Mouse (Mus musculus) bone marrow, adult 2 months (tissue): ENCODE results near the gene Gm45713. TPM values are rescaled to one million over a fixed set of nuclear protein-coding genes. Genes with fewer than 3 reads are reported as not detected.

ENCODE experiments used
- H3K27ac ChIP-seq: fragments of 200-500 bp; 2 replicates; pipeline ENCODE4 v1.5.1; 2012; ENCODE audit warnings: low read depth, mild to moderate bottlenecking, control low read depth, inconsistent platforms, low read length; ENCODE audit not compliant: control insufficient read depth, poor library complexity, insufficient read depth
- H3K4me1 ChIP-seq: fragments of 200-500 bp; 2 replicates; pipeline ENCODE4 v1.6.1; 2011; ENCODE audit warnings: low read length; ENCODE audit not compliant: control insufficient read depth, insufficient read depth
- H3K4me3 ChIP-seq: fragments of 200-500 bp; replicated peaks from 2 replicates; pipeline ENCODE3; 2011; ENCODE audit warnings: mild to moderate bottlenecking, low read depth, low read length, control low read depth; ENCODE audit not compliant: control insufficient read depth
- CTCF ChIP-seq: fragments of 200-500 bp; IDR thresholded peaks from 2 replicates; pipeline ENCODE4 v1.5.1; 2011; ENCODE audit warnings: low read length, control low read depth; ENCODE audit not compliant: control insufficient read depth, insufficient read depth
- POLR2A ChIP-seq: fragments of 200-500 bp; IDR thresholded peaks from 2 replicates; pipeline ENCODE4 v1.6.1; 2011; ENCODE audit warnings: low read depth, mild to moderate bottlenecking, control low read depth, low read length, borderline replicate concordance; ENCODE audit not compliant: control insufficient read depth
- WGBS: fragments of 180-500 bp; shearing (Covaris S2); methylation state at CpG from one replicate; pipeline ENCODE4 v1.1.7; 2018; 5-methylcytosine and 5-hydroxymethylcytosine counted together
- polyA plus RNA-seq: library from polyadenylated mRNA; stranded (reverse); fragments of >200 nt; gene quantifications from 2 replicates; pipeline ENCODE4 v1.2.4, GENCODE M21; 2011; ENCODE audit warnings: low replicate concordance; ENCODE audit not compliant: missing spikeins, insufficient read depth, insufficient read length

Gm45713 gene
- polyA plus RNA-seq, 1 experiment = not detected

DNA sequence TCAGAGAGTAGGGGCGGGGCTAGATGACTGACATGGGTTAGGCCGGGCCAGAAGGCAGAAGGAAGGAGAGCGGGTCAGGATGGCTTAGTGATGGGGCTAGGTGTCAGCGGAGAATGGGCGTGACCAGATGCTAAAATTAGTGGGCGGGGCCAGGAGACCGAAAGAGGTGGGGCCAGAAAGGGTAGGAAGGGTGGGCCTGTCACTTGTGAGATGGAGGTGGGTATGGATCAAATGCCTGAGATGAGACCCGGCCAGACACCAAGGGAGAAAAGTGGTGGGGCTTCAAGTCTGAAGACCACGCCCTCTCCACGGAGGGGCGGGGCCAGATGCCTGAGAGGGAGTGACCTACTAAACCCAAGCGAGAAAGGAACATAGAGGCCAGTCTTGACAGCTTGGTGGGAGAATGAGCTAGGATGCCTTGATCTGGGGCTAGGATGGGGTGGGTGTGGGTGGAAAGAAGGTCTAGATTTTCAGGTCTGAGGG is 1.4 kb downstream of the Gm45713 start:
- Histone ChIP-seq H3K4me3 (no peak overlapping the region), H3K4me1 (peaks cover 5% of the 10 kb centered on the region; the same call in 1 of the 2 replicates), H3K27ac (no peak overlapping the region)
- 18% methylated on average over 12 of the region's 12 CpGs for WGBS
- TF ChIP-seq CTCF = no peak
- TF ChIP-seq POLR2A = no peak

DNA sequence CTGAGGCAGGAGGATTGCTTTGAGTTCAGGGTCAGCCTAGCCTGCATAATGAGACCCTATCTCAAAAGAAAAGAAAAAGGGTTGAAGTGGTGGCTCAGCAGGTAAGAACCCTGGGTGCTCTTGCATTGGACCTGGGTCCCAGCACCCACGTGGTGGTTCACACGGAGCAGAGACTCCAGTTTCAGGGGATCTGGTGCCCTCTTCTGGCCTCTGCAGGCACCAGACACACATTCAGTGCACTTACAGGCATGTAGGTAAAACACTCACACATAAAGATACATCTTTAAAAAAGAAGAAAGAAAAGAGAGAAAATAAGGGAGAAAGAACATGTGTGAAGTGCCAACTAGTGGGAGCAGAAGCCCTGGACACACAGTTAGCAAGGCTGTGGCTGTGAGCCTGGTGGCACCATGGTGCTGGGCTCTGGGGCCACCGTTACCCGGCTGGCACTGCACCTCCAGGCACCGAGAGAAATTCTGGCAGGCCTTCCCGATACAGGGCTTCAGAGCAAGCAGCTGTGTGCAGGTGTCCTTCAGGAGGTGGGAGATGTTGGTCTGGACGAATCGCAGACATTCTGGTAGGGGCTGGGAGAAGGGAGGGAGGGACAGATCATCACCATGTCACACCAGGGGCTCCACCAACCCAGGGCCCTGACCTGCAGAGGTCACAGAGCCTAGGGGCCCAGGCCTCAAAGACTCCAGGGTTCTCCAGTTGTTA is 2.4 kb downstream of the Gm45713 start:
- Histone ChIP-seq H3K4me3 (no peak overlapping the region), H3K27ac (no peak overlapping the region), H3K4me1 (peaks cover 5% of the 10 kb centered on the region; the same call in 1 of the 2 replicates)
- 86% methylated on average over 8 of the region's 8 CpGs for WGBS
- TF ChIP-seq CTCF = peak; percentile 23; the same call in 1 of the 2 replicates
- no peak for TF ChIP-seq POLR2A

- Histone ChIP-seq H3K27ac (no peak overlapping the region), H3K4me1 (peaks cover 4% of the 10 kb centered on the region; the same call in 1 of the 2 replicates), H3K4me3 (no peak overlapping the region)
- WGBS = 91% methylated on average over 11 of the region's 11 CpGs
- TF ChIP-seq CTCF (no peak), POLR2A (no peak)
Observed at GRCm38 (mm10) chr7:45131850-45132249, 4.2 kb downstream of the Gm45713 start.

DNA sequence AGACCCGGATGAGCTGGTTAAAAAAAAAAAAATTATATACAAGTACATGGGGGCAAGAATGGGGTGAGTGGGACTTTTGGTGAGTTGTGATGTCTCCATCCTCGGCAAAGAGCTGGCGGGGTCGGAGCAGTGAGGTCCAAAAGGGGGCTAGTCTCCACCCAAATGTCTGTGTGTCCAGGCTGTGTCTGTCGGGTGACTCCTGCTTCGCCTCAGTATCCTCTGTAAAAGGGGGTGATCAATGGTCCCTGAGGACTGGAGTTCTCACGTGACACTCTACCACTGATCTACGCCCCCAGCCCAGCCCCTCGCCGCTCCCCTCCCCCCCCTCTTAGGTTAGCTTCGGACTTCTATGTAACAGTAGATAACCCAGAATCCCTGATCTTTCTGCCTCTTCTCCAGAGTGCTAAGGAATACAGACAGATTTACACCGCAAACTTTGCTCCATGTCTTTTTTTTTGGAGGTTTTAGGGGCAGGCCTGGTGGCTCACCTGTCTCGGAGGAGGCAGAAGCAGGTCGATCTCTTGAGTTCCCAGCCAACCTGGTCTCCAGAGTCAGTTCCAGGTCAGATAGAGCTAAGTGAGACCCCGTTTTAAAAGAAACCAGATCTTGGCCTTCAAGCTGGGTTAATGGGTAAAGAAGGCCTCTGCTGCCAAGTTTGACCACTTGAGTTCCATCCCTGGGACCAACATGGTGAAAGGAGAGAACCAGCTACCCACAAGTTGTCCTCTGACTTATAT is 6.1 kb downstream of the Gm45713 start:
- H3K27ac ChIP-seq = no peak overlapping the region; the same call in 1 of the 2 replicates
- WGBS = 69% methylated on average over 15 of the region's 15 CpGs
- H3K4me1 ChIP-seq = peaks cover 3% of the 10 kb centered on the region; the same call in 1 of the 2 replicates
- peak overlapping the region; percentile 9 for H3K4me3 ChIP-seq
- no peak for TF ChIP-seq POLR2A
- no peak for TF ChIP-seq CTCF

DNA sequence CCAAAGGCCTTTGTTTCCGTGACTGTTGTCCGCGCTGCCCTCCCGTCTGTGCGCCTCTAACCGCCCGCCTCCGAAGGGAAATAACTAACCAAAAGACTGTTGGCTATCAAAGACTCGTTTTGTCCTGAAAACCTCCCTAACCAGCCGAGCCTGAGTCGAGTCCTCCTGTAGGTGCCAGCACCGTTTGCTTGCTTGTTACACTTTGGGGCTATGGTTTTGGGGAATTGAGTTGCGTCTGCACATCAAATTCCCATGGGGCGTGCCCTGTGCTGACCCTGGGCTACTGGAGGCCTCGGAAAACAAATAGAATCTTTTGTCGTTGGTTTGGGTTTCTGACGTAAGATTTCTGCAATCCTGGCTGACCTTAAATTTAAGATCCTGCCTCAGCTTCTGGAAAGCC is 6.7 kb downstream of the Gm45713 start:
- H3K27ac ChIP-seq = peak overlapping the region; percentile 77
- peak overlapping the region; percentile 85 for H3K4me3 ChIP-seq
- H3K4me1 ChIP-seq = peaks cover 6% of the 10 kb centered on the region; the same call in 1 of the 2 replicates
- TF ChIP-seq POLR2A (no peak), CTCF (no peak)
- under 1% methylated on average over 17 of the region's 17 CpGs for WGBS

DNA sequence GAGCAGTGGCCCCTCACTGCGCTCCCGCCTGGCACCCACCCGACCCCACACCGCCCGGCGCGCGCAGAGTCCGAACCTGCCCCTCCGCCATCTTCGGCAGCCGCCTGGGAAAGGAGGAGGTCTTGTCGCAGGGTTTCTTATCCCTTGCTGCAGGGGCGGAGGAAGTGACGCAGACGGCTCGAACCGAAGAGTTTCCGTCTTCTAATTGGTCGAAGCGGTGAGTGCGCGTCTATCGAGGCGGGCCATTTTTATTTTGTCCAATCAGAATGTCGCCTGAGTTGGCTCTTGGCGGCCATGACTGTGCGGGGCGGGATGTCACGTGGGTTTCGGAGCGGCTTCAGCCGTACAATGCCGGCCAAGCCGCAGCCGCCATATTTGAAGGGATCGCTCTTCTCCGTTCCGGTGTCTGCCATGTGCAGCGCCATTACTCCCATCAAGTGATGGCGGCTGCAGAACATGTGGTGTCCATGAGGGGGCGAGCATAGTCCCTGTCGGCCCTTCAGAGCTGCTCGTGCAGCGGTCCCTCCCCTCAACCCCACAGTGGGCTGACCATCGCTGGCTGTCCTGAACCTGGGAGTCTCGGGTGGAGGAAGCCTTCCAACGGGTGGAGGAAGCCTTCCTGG is 7.3 kb downstream of the Gm45713 start, which contains the start of gene Rpl13a:
Rpl13a (minus strand) TSS at position 138 of the 623 bp plus-strand sequence.
- Histone ChIP-seq H3K27ac (peak within 1 kb of the TSS; percentile 91), H3K4me1 (peaks cover 6% of the 10 kb centered on the region; the same call in 1 of the 2 replicates), H3K4me3 (peak within 1 kb of the TSS; percentile 96)
- WGBS = under 1% methylated on average over 48 of the region's 48 CpGs
- TF ChIP-seq CTCF (peak; percentile 73), POLR2A (peak; percentile 93)

DNA sequence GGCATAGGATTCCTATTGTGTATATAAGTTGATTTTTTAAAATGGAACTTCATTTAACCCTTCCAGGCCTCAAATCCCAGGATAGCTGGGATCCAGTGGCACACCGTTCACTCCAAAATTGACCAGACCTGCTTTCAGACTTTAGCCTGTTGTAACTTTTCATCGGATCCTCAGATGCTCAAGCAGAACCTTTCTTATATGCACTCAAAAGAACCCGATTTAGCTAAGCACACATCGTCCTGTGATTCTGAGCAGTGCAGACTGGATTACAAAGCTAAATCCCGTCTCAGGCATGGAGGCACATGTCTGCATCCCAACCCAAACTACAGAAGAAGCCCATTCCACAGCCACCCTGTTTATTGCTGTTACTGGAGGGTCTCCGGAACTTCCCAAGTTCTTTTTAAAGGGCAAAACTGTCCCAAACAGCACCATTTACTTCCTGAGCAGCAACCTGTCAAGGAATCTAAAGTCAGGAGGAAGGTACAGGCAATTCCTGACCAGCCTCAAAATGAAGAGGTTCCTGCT is 8.3 kb downstream of the Gm45713 start:
- H3K4me1 ChIP-seq = peaks cover 8% of the 10 kb centered on the region; the same call in 1 of the 2 replicates
- H3K27ac ChIP-seq = peak overlapping the region; percentile 91; the same call in 1 of the 2 replicates
- peak overlapping the region; percentile 96 for H3K4me3 ChIP-seq
- TF ChIP-seq CTCF (no peak), POLR2A (no peak)
- WGBS = under 1% methylated on average over 6 of the region's 6 CpGs
